Mouse (Mus musculus): ENCODE measurements around the gene Rbbp8nl.
A peak's percentile ranks its signal among the peaks of the same experiment; 100 is the strongest.
"Not testable (repeated sequence)": the region's sequence is repeated elsewhere in the genome, so short reads cannot be mapped to it uniquely, and the experiment has no call there.

Gene Rbbp8nl

DNA sequence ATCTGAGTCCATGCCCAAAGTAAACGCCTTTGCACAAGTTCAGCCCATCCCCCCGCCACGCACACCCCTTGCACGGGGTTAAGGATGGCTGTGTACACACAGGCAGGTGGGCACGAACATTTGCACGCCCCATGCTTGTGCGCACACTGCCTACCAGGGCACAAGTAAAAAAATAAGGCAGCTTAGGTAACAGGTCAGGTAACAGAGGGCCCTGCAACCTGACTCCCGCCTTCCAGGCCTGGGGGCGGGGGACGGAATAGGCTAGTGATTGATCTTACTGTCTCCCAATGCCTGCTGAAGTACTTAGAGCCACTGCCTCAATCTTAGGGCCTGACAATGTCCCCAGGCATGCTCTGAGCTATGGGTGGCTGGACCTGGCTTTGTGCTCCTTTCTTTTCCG, 713 bp downstream of the Rbbp8nl start:
- DNase-seq (ENCODE audit: low spot score in 2 of 2): no peak

DNA sequence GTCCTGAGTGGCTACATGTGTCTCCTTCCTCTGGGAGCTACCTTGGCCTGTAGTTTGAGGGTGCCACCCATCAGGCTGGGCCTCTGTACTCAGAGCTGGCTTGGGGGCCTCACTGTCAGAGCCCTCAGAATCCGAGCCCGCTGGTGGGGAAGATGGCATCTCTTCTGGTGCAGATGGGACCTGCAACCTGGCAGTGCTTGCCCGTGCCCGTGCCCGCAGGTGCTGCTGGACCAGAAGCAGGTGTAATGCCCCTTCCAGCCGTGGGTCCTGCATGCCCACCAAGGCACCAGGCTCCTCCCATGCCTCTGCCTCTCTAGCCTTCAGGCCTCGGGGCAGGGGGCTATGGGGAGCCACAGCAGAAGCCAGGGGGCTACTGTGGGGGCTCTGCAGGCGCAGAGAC, 10.4 kb downstream of the Rbbp8nl start:
- no peak for DNase-seq (ENCODE audit: low spot score in 2 of 2)

DNA sequence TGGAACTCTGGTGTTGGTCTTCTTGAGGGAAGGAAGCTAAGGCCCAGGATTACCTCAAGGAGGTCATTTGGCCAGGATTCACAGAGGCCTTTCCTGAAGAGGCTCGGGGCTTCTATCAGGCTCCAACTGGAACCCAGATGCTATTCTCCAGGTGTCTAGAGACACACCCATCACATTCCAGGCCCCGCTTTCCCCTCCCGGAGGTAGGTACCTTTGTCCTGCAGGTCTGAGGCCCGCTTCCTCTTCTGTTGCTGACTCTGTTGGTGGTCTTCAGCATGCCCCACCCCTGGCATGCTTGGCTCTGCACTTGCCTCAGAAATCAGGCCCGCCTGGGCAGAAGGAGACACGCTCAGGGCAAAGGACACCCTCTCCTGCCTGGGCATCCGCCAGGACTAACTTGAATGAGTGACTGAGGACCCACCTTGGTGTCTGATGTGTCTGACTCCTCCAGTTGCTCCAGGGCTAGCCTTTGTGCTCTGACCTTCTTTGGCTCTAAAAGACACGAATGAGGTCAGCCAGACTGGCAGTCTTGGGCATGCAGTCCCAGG, 11.8 kb downstream of the Rbbp8nl start:
- no peak for DNase-seq (ENCODE audit: low spot score in 2 of 2)

DNA sequence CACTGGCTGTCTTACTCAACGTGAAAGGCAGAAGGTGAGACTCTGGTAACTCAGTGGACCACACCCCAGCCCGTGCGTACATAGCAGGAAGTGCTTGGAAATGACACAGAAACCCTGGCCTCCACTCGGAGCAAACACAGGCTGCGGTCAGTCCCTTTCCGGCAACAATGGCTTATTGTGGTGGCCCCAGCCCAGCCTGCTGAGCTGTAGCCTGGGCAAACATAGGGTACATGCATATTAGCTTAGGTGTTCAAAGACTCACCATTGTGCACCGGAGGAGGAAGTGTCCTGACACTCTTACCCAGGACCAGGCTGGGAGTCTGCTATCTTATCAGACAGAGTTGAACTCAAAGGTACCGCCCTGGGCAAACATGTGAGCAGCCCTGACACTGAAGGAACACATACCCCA, 12.8 kb downstream of the Rbbp8nl start:
- no peak for DNase-seq (ENCODE audit: low spot score in 2 of 2)

DNA sequence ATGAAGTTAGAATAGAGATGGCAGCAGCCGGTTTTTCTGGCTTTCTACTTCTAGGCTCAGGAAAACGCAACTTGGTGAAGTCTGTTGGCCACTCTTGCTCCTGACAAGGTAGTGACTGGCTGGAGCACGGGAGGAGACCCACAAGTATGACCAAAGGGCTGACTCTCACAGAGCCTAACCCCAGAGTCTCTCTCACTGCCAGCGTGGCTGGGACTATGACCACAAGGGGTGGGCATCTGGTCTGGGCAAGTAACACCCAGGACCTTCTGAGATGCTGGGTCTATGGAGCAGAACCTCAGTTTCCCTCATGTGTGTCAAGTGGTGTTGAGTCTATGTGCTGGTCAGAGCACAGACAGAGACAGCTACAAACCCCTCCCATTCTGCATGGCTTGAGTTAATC, 13.3 kb downstream of the Rbbp8nl start:
- no peak for DNase-seq (ENCODE audit: low spot score in 2 of 2)

DNA sequence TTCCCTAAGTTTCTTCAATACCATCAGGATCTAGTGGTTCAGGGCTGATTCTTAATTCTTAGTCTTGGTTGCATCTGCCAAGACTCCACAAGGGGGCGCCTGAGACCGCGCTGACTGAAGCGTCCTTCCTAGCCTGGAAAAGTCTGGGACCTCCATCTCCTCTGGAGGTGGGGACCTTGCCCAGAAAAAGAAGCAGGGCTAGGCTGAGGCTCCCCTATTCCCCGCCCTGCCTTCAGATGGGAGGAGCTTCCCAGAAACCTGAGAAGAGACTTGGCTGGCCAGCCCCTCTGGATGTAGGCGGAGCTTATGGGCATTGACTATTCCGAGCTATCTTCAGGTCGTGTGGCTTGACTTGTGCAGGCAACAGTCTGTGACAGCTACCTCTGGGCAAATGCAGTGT, 13.8 kb downstream of the Rbbp8nl start:
- DNase-seq (ENCODE audit: low spot score in 2 of 2): peak; percentile 78 to 81

DNA sequence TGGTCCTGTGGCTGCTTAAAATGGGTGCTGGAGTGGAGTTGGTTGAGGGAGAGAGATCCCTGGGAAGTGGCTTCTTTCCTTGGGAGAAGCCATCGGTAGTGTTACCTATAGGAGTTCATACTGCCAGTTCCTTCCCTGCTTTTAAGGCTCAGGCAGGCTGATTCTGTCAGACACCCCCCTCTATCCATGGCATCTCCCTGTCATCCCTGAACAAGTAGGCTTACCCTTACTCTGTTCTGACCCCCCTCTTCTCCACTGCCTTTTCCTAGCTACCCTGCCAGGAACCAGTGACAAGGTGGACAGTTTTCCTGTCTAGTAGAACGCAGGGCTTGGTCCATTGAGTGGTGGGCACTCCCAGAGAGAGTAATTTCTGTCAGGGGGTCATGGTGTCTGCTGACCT, 15.2 kb downstream of the Rbbp8nl start:
- no peak for DNase-seq (ENCODE audit: low spot score in 2 of 2)

DNA sequence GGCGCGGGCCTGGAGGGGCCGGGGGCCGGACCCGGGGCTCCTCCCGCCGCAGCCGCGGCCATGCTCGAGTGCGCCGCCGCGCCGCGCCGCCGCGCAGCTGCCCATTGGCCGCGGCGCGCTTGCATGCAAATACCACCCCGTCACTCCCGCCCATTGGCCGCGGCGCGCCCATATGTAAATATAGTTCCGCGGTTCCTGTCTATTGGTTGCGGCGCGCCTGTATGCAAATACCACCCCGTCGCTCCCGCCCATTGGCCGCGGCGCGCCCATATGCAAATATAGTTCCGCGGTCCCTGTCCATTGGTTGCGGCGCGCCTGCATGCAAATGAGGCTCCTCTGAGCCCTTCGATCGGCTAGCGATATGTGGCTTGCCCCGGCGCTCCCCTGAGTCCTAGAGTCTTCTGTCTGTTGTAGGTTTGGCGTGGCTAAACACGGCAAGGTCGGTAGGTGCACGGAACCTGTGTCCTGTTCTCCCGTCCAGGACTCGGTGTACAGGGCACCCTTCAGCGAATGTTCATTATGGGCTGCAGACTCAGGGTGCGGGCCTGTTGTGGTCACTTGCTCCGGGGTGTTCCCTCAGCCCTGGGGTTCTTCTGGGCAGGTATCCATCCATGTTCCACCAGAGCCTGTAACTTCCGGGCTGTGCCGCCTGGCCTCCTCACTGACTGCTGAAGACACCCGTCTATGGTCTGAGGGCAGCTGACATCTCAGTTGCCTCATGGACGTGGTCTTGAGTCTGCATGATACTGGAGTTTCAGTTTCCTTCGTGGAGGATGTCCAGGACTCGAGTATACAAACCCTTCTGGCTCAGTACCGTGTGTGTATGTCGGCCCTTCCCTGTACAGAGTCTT, 16.1 kb downstream of the Rbbp8nl start, which contains the start of gene Cables2:
Gene Cables2 (minus strand): TSS at position 103 of the 851 bp plus-strand sequence.
- DNase-seq (ENCODE audit: low spot score in 2 of 2): peak; percentile 89 to 92

DNA sequence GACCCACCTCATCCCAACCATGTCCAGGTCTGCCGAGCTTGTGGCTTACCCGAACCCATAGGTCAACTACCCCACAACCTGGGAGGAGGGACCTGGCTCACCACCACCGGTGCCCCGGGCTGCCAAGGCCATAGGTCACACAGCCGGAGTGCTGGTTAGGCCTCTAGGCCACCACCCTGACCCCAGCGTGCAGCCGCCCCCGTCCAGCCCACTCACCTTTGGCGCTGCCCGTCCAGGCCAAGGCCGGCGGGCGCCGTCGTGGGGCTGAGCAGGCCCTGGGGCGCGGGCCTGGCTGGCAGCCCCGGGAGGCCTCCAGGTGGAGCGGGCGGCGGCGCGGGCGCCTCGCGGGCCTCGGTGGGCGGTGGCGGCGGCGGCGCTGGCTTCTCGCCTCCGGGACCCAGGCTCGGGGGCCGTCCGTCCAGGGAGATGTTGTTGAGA, 16.8 kb downstream of the Rbbp8nl start:
- DNase-seq (ENCODE audit: low spot score in 2 of 2): no peak

DNA sequence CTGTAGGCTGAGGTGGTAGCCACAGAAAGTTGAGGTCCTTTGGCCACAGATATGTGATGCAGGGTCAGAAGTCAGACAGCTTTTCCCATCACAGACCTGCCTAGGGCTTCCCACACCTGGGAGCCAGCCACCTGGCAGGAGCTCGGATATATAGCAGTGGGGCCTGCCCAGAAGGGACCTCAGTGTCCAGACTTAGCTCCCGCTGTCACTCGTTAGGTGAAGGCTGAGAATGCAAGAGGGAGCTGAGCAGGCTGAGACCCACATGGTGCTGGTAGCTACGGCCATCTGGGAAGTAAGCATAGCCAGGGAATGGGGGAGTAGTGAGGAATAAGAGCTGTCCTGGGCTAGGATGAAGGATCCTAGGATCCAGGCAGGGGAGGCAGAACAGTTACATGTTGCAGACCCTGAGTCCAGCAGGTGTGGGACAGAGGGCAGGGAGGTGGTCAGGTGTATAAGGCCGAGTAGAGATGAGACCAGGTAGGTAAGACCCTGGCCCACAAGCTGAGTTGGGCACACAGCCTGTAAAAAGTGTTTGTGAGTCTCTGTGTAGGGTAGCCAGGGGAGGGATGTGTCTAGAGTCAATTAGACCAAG, 17.8 kb downstream of the Rbbp8nl start:
- DNase-seq (ENCODE audit: low spot score in 2 of 2): no peak

DNA sequence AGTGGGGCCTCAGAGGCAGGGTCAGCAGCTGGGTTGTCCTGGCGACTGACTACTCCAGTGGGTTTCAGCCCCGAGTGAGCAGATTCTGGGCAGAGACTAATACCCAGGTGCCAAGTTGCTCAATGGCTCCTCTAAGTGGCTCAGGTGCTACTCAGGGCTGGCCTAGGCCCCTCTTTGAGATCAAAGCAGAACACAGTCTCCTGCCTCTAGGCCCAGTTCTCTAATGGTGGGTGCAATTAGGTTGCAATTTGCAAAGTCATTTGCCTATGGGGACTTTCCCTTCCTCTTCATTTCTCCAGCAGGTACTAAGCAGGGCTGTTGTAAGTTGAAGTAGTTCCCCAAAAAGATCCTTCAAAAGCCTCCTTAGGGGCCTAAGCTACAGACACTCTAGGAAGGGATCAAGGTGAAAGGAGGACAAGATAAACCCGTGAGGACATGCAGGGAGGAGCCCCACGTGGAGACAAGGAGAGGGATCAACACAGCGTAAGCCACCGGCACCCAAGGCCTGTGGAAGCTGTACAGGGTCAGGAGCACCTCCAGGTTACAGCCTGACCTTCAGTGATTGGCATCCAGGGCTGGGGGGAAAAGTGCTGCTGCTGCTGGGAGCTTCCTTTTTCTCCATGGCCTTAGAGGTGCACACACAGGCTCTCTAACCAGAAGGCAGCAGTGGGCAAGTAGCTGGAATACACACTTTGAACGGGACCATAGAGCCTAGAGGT, 19.0 kb downstream of the Rbbp8nl start:
- no peak for DNase-seq (ENCODE audit: low spot score in 2 of 2)

DNA sequence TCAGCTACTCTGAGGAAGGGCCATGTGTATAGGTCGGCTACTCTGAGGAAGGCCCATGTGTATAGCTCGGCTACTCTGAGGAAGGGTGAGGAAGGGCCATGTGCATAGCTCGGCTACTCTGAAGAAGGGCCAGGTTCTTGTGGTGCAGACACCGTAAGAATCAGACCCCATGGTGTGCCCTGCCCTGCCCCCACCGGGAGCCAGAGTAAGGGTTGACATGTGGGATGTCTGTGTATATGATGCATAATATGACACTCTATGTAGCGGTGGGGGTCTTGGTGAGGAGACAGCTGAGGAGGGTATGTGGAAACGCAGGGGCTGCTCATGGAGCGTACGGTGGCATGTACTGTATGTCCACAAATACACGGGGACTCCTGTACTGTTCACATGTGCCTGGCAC, 20.4 kb downstream of the Rbbp8nl start:
- no peak for DNase-seq (ENCODE audit: low spot score in 2 of 2)

DNA sequence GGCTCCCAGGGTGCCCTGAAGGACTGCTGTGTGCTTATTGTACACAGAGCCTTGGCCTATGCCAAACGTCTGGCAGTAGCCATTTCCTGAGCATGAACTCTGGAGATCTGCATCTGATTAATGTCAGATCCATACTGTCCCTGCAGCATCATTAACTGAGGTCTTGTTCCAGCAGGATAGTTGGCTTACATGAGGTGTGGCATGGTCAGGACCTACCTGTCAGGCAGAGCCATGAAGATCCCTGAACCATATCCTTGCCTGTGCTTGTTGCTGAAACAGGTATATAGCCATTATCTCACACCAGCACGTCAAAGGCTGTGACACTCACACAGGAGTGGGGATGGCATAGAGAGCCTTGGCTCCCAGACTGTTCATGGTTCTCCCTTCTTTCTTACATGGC, 21.7 kb downstream of the Rbbp8nl start:
- no peak for DNase-seq (ENCODE audit: low spot score in 2 of 2)

DNA sequence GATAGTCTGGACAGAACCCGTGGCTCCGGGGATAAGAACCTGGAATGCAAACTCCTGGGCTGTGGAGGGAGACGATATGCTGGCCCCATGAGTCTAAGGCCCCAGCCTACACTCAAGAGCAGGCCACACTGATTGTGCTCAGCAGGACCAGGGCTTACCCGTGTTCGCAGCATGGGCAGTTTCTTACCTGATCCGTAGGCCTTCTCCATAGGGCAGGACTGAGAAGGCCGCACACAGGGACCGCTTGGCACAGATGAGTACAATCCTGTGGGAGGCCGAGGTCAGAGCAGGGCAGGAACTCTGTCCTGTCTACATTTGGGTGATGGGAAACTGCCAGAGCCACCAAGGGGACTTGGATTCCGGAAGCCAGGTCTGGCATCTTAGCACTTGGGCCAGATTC, 26.8 kb downstream of the Rbbp8nl start:
- no peak for DNase-seq (ENCODE audit: low spot score in 2 of 2)

DNA sequence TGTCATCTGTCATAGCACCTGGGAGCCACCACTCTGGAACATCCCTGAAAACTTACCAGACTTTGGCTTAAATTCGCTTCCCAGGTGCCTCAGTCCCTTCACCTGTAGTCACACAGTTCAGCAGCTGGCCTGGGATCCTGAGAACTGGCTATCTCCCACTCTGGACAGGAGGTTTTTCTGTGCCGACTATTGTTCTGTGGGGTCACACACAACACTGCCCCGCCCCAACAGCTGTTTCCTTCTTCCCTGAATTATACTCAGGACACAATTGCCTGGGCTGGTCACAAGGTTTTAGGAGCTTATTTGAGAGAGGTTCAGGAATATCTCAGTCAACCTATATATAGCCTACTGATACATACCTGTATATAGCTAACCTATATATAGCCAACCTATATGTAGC, 27.2 kb downstream of the Rbbp8nl start:
- DNase-seq (ENCODE audit: low spot score in 2 of 2): no peak

DNA sequence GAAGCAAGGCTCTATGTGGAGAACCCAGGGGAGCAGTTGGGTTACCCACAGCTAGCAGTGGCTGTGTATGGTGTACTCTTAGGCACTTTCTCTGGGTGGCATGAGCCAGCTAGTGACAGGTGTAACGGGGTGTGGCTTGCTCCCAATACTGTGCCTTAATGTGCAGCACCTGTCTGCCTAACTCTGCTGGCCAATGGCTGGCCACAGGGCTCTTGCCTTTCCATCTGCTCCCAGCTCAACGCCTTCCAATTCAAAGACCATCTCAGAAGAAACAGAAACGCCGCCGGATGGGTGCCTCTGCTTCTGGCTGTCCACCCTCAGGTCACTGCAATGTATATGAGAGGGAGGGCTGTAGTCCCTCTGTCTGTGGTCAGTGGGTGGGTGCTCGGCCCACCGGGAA, 27.8 kb downstream of the Rbbp8nl start:
- no peak for DNase-seq (ENCODE audit: low spot score in 2 of 2)

DNA sequence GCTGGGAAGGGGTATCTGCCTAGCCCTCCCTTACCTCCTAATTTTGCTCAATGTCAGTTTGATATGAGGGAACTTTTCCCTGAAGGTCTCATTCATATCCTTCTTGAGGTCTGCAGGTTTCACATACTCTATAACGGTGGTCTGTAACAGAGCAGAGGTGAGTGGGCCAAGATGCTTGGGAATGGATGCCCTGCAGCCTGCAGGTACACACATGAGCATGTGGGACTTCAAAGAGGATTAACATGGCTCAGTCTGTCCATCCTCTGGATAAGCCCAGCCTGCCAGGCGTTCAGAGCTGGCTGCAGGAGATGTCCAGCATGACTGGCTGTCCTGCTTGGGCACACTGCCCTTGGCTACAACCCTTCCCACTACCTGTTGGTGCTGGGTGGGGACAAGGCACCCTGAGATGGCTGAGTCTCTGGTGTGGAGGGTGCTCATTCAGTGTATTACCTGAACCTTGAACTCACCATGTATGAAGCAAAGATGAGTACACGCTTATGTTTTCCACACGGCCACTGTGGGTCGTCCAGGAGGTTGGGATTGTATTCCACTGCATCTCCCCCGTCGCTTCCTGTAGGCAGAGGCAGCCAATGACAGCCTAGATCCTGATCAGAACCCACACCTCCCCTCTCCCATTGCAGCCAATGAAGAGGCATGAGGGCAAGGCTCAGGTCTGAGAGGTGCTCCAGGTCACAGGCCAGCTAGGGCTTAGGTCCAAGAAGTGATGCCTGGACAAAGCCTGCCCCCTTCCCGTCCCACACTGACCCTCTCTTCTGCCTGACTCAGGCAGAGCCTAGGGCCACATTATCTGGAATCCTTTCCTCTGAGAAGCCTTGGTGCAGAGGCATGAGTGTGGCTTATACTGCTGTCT, 28.8 kb downstream of the Rbbp8nl start:
- DNase-seq (ENCODE audit: low spot score in 2 of 2): no peak

DNA sequence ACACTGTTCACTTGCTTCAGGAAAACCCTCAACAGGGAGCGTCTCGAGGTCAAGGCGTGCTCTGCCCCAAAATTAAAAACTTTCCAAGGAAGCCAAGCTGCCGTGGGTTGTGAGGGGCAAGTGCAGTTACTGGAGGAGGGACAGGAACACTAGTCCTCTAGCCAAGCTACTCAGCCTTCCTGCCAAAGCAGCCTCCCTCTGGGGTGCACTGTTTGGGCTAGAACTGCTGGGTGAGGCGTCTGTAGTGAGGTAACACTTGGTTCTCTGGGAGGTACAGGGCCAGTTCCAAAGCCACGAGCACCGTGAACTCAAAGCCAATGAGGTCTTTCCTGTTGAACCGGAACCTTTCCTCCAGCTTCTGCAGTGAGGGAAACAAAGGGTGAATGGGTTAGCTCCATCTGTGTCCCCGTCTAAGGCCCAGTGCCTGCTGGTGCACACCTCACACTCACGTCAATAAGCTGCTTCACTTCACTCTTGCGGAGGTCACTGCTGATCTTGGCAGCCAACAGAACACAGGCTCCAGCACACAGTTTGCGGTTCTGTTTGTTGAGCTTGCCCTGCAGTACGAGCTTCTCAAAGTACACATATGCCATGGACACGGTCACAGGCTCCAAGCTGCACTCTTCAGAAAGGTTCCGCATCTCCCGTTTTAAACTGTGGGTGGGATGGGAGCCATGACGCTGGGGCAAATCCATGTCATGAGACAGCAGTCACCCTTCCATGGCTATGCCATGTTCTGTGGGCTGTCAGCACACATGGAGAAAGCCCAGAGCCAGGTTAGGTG, 29.7 kb downstream of the Rbbp8nl start:
- not testable (repeated sequence) for DNase-seq (ENCODE audit: low spot score in 2 of 2)

DNA sequence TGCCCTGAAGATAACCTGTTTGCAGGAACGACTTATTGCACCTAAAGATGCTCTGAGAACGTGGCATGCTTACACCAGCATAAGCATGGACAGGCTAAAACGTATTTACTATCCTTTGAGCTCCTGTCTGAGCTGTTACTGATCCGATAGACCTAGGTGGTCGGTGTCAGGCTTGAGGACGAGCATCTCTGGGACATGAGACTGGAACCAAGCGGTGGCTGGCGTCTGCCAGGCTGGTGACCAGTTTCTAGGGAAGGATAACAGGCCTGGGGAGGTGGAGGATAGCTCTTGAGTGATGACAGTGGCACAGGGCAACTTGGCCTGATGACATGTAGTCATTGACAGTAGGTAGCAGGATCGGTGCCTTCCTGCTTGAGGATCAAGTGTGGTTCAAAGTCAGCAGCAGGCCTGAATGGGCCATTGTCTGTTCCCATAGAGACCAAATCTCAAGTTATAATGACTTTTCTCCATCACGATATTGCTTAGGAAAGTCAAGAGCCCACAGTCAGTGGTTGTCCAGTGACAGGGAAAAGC, 30.7 kb downstream of the Rbbp8nl start:
- DNase-seq (ENCODE audit: low spot score in 2 of 2): not testable (repeated sequence)

Data from right cerebral cortex, adult 2 months (tissue).